Mouse (Mus musculus): ENCODE measurements around the gene Cnn2. TPM values are rescaled to one million over a fixed set of nuclear protein-coding genes. Genes with fewer than 3 reads are reported as not detected.

Gene Cnn2
- polyA plus RNA-seq, 1 experiment from 2014 or later: 320 TPM

GRCm38 (mm10) chr10:79974087-79974486 is 14.3 kb upstream of the Cnn2 start:
- ATAC-seq (replicated peaks; ENCODE audit: low FRiP score, low TSS enrichment, low read depth): no peak
- 90% methylated on average over 21 of the region's 21 CpGs for WGBS
- H3K36me3 ChIP-seq (ENCODE audit: control insufficient read depth, insufficient read depth, low read length): peaks cover 43% of the 10 kb centered on the region

GRCm38 (mm10) chr10:79974668-79975067 is 13.7 kb upstream of the Cnn2 start:
- Histone ChIP-seq H3K4me2 (ENCODE audit: low read length) (no peak overlapping the region), H3K27ac (ENCODE audit: low read depth) (no peak overlapping the region), H3K9me3 (ENCODE audit: control insufficient read depth, low read length) (no peaks in the 10 kb centered on the region), H3K36me3 (ENCODE audit: control insufficient read depth, insufficient read depth, low read length) (peaks cover 48% of the 10 kb centered on the region), H3K4me1 (replicated peaks; ENCODE audit: control insufficient read depth, insufficient read depth, low read length) (no peaks in the 10 kb centered on the region; the same call in none of the 2 replicates), H3K4me3 (ENCODE audit: low read depth, low read length) (no peak overlapping the region), H3K27me3 (replicated peaks; ENCODE audit: control insufficient read depth, insufficient read depth, low read length) (peaks cover 19% of the 10 kb centered on the region), H3K9ac (ENCODE audit: low read length) (no peak overlapping the region)
- ATAC-seq (replicated peaks; ENCODE audit: low FRiP score, low TSS enrichment, low read depth) (no peak), DNase-seq (ENCODE audit: low spot score) (no peak)
- 88% methylated on average over 8 of the region's 8 CpGs for WGBS

More at GRCm38 (mm10) chr10:79974087-79974486, 14.3 kb upstream of the Cnn2 start:
- Histone ChIP-seq H3K4me3 (ENCODE audit: low read depth, low read length) (no peak overlapping the region), H3K9ac (ENCODE audit: low read length) (no peak overlapping the region), H3K9me3 (ENCODE audit: control insufficient read depth, low read length) (no peaks in the 10 kb centered on the region), H3K27me3 (replicated peaks; ENCODE audit: control insufficient read depth, insufficient read depth, low read length) (peaks cover 22% of the 10 kb centered on the region), H3K4me2 (ENCODE audit: low read length) (no peak overlapping the region), H3K27ac (ENCODE audit: low read depth) (no peak overlapping the region), H3K4me1 (replicated peaks; ENCODE audit: control insufficient read depth, insufficient read depth, low read length) (no peaks in the 10 kb centered on the region; the same call in none of the 2 replicates)
- no peak for DNase-seq (ENCODE audit: low spot score)

- Histone ChIP-seq H3K36me3 (ENCODE audit: control insufficient read depth, insufficient read depth, low read length) (peaks cover 51% of the 10 kb centered on the region), H3K9ac (ENCODE audit: low read length) (no peak overlapping the region), H3K4me1 (replicated peaks; ENCODE audit: control insufficient read depth, insufficient read depth, low read length) (no peaks in the 10 kb centered on the region; the same call in 1 of the 2 replicates), H3K9me3 (ENCODE audit: control insufficient read depth, low read length) (no peaks in the 10 kb centered on the region), H3K27ac (ENCODE audit: low read depth) (no peak overlapping the region), H3K4me3 (ENCODE audit: low read depth, low read length) (no peak overlapping the region), H3K4me2 (ENCODE audit: low read length) (no peak overlapping the region), H3K27me3 (replicated peaks; ENCODE audit: control insufficient read depth, insufficient read depth, low read length) (peaks cover 10% of the 10 kb centered on the region)
- no peak for DNase-seq (ENCODE audit: low spot score)
- ATAC-seq (replicated peaks; ENCODE audit: low FRiP score, low TSS enrichment, low read depth): no peak
- 81% methylated on average over 27 of the region's 28 CpGs for WGBS
Observed at GRCm38 (mm10) chr10:79976071-79976721, 12.2 kb upstream of the Cnn2 start.

GRCm38 (mm10) chr10:79976722-79977107 is 11.7 kb upstream of the Cnn2 start:
- Histone ChIP-seq H3K4me1 (replicated peaks; ENCODE audit: control insufficient read depth, insufficient read depth, low read length) (no peaks in the 10 kb centered on the region), H3K27me3 (replicated peaks; ENCODE audit: control insufficient read depth, insufficient read depth, low read length) (peaks cover 4% of the 10 kb centered on the region), H3K4me2 (ENCODE audit: low read length) (no peak overlapping the region), H3K9ac (ENCODE audit: low read length) (no peak overlapping the region), H3K9me3 (ENCODE audit: control insufficient read depth, low read length) (no peaks in the 10 kb centered on the region), H3K27ac (ENCODE audit: low read depth) (no peak overlapping the region), H3K4me3 (ENCODE audit: low read depth, low read length) (no peak overlapping the region), H3K36me3 (ENCODE audit: control insufficient read depth, insufficient read depth, low read length) (peaks cover 55% of the 10 kb centered on the region)
- ATAC-seq (replicated peaks; ENCODE audit: low FRiP score, low TSS enrichment, low read depth) (no peak), DNase-seq (ENCODE audit: low spot score) (no peak)
- WGBS: 75% methylated on average over 35 of the region's 36 CpGs

GRCm38 (mm10) chr10:79977324-79977723 is 11.1 kb upstream of the Cnn2 start:
- WGBS: 83% methylated on average over 28 of the region's 28 CpGs
- ATAC-seq (replicated peaks; ENCODE audit: low FRiP score, low TSS enrichment, low read depth): no peak

GRCm38 (mm10) chr10:79978061-79978460 is 10.3 kb upstream of the Cnn2 start:
- peaks cover 6% of the 10 kb centered on the region for H3K4me1 ChIP-seq (replicated peaks; ENCODE audit: control insufficient read depth, insufficient read depth, low read length)
- H3K9ac ChIP-seq (ENCODE audit: low read length): no peak overlapping the region
- no peak overlapping the region for H3K4me3 ChIP-seq (ENCODE audit: low read depth, low read length)
- peaks cover 55% of the 10 kb centered on the region for H3K36me3 ChIP-seq (ENCODE audit: control insufficient read depth, insufficient read depth, low read length)
- no peak overlapping the region for H3K4me2 ChIP-seq (ENCODE audit: low read length)
- DNase-seq (ENCODE audit: low spot score) (no peak), ATAC-seq (replicated peaks; ENCODE audit: low FRiP score, low TSS enrichment, low read depth) (no peak)
- no peaks in the 10 kb centered on the region for H3K27me3 ChIP-seq (replicated peaks; ENCODE audit: control insufficient read depth, insufficient read depth, low read length)
- no peak overlapping the region for H3K27ac ChIP-seq (ENCODE audit: low read depth)
- WGBS: 95% methylated on average over 18 of the region's 21 CpGs
- H3K9me3 ChIP-seq (ENCODE audit: control insufficient read depth, low read length): no peaks in the 10 kb centered on the region

More at GRCm38 (mm10) chr10:79977324-79977723, 11.1 kb upstream of the Cnn2 start:
- no peak overlapping the region for H3K4me3 ChIP-seq (ENCODE audit: low read depth, low read length)
- no peak for DNase-seq (ENCODE audit: low spot score)
- no peaks in the 10 kb centered on the region for H3K27me3 ChIP-seq (replicated peaks; ENCODE audit: control insufficient read depth, insufficient read depth, low read length)
- H3K9me3 ChIP-seq (ENCODE audit: control insufficient read depth, low read length): no peaks in the 10 kb centered on the region
- no peak overlapping the region for H3K27ac ChIP-seq (ENCODE audit: low read depth)
- H3K4me1 ChIP-seq (replicated peaks; ENCODE audit: control insufficient read depth, insufficient read depth, low read length): no peaks in the 10 kb centered on the region
- peaks cover 55% of the 10 kb centered on the region for H3K36me3 ChIP-seq (ENCODE audit: control insufficient read depth, insufficient read depth, low read length)
- H3K9ac ChIP-seq (ENCODE audit: low read length): no peak overlapping the region
- no peak overlapping the region for H3K4me2 ChIP-seq (ENCODE audit: low read length)

GRCm38 (mm10) chr10:79979401-79980155 is 8.8 kb upstream of the Cnn2 start:
- no peaks in the 10 kb centered on the region for H3K27me3 ChIP-seq (replicated peaks; ENCODE audit: control insufficient read depth, insufficient read depth, low read length)
- no peaks in the 10 kb centered on the region for H3K9me3 ChIP-seq (ENCODE audit: control insufficient read depth, low read length)
- no peak overlapping the region for H3K27ac ChIP-seq (ENCODE audit: low read depth)
- 94% methylated on average over 22 of the region's 22 CpGs for WGBS
- peaks cover 55% of the 10 kb centered on the region for H3K36me3 ChIP-seq (ENCODE audit: control insufficient read depth, insufficient read depth, low read length)
- H3K4me1 ChIP-seq (replicated peaks; ENCODE audit: control insufficient read depth, insufficient read depth, low read length): peaks cover 11% of the 10 kb centered on the region
- H3K4me3 ChIP-seq (ENCODE audit: low read depth, low read length): no peak overlapping the region
- H3K4me2 ChIP-seq (ENCODE audit: low read length): no peak overlapping the region
- H3K9ac ChIP-seq (ENCODE audit: low read length): no peak overlapping the region
- no peak for ATAC-seq (replicated peaks; ENCODE audit: low FRiP score, low TSS enrichment, low read depth)
- no peak for DNase-seq (ENCODE audit: low spot score)

GRCm38 (mm10) chr10:79983205-79983604 is 5.2 kb upstream of the Cnn2 start:
- ATAC-seq (replicated peaks; ENCODE audit: low FRiP score, low TSS enrichment, low read depth): no peak

More at GRCm38 (mm10) chr10:79983205-79983604, 5.2 kb upstream of the Cnn2 start:
- H3K27me3 ChIP-seq (replicated peaks; ENCODE audit: control insufficient read depth, insufficient read depth, low read length): no peaks in the 10 kb centered on the region
- DNase-seq (ENCODE audit: low spot score): no peak
- peak overlapping the region; percentile 74 for H3K4me2 ChIP-seq (ENCODE audit: low read length)
- H3K36me3 ChIP-seq (ENCODE audit: control insufficient read depth, insufficient read depth, low read length): peaks cover 21% of the 10 kb centered on the region
- peaks cover 35% of the 10 kb centered on the region for H3K4me1 ChIP-seq (replicated peaks; ENCODE audit: control insufficient read depth, insufficient read depth, low read length)
- peak overlapping the region; percentile 77 for H3K4me3 ChIP-seq (ENCODE audit: low read depth, low read length)
- H3K9ac ChIP-seq (ENCODE audit: low read length): peak overlapping the region; percentile 87
- 0 out of 2 replicates have a peak overlapping the region, but pooled peaks have one; percentile 95 for H3K27ac ChIP-seq (ENCODE audit: low read depth)
- WGBS: 79% methylated on average over 5 of the region's 5 CpGs
- H3K9me3 ChIP-seq (ENCODE audit: control insufficient read depth, low read length): no peaks in the 10 kb centered on the region
